Mouse (Mus musculus) mesoderm, embryonic 11.5 days (tissue): ENCODE measurements around the gene Tapt1.
"Not testable (repeated sequence)": the region's sequence is repeated elsewhere in the genome, so short reads cannot be mapped to it uniquely, and the experiment has no call there.

Source experiments
- DNase-seq: peaks from one replicate; pipeline ENCODE4 v3.0.0-alpha.2; 2012; ENCODE audit warnings: low read depth, low spot score

The Tapt1 gene

DNA sequence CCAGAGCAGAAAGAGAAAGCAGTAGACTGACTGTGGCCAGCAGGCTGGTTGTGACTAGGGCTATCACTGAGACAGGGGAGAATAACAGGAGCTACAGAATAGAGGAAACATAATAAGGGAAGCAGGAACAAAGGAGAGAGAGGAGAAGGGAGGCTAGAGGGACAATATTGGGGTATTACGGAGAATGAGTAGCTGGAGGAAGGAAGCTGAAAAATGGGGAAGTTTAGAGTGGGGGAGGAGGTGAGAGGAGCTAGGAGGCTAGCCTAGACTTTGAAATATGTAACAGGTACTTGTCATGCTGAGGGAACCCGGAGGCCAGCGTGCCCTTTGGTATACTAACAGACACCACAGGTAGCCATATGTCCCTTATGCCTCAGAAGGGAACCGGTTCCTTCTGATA, 98.9 kb downstream of the Tapt1 start:
- DNase-seq: no peak

DNA sequence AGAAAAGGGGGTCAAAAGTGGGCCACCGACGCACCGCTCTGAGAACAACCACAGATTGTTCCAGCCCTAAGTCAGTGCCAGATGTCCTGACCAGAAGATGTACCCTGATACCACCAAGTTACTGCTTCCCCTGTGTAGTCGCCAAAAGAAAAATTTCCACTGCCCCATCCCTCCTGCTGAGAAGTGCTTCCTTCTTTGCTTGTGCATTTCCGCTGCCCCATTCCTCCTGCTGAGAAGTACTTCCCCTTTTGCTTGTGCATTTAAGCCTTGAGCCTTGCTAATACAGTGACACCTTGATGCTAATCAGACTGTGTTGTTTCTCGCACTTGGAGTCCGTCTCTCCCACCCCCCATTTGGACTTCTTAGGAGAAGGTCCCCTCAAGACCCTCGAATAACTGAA, 99.9 kb downstream of the Tapt1 start:
- DNase-seq: not testable (repeated sequence)
